Mouse (Mus musculus) left cerebral cortex, adult 8-10 months (tissue): ENCODE data around the gene Steap2. TPM values are rescaled to one million over a fixed set of nuclear protein-coding genes. Genes with fewer than 3 reads are reported as not detected.
"Not testable (repeated sequence)": the region's sequence is repeated elsewhere in the genome, so short reads cannot be mapped to it uniquely, and the experiment has no call there.

ENCODE experiments used
- DNase-seq, 2 experiments: peaks; one replicate each; pipeline ENCODE4 v3.0.0; 2022; ENCODE audit warnings: low spot score in 2 of 2
- total RNA-seq, 4 experiments: library from RNA; stranded (reverse); gene quantifications; 2 replicates each; pipeline ENCODE4 v1.2.4; 2022

Gene Steap2
- 10 to 100 TPM; 10.2 to 13.3 (median 11.0) TPM for total RNA-seq

GRCm38 (mm10) chr5:5693956-5694653 lies at the start of gene Steap2:
Gene Steap2, minus strand, starts transcription at chr5:5694578.
- peak; percentile 10 to 19 for DNase-seq

- DNase-seq = no peak
Measured at GRCm38 (mm10) chr5:5734445-5734844, 40.1 kb upstream of the Steap2 start.

- no peak for DNase-seq
Measured at GRCm38 (mm10) chr5:5732858-5733257, 38.5 kb upstream of the Steap2 start.

GRCm38 (mm10) chr5:5732208-5732607 lies 37.8 kb upstream of the Steap2 start:
- DNase-seq = no peak

DNA sequence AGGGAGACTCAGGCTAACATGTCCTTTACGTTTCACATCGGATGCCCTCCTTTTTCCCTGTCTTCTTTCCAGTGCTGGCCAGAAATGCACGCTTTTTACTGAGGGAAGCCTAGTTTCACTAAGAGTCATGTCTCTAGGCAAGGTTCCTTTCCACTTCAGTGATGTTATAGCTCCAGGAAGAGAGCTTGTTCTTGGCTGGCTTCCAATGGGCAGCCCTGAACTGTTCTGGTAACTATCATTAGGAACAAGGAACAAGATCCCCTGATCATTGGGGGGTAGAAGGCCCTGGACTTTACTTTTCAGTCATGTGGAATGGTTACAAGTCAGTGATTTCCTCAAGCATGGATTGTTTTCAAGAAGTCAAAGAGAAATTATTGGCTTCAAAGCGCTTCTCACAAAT lies 35.5 kb upstream of the Steap2 start:
- DNase-seq = no peak

GRCm38 (mm10) chr5:5722217-5722616 lies 27.8 kb upstream of the Steap2 start:
- DNase-seq = no peak

DNA sequence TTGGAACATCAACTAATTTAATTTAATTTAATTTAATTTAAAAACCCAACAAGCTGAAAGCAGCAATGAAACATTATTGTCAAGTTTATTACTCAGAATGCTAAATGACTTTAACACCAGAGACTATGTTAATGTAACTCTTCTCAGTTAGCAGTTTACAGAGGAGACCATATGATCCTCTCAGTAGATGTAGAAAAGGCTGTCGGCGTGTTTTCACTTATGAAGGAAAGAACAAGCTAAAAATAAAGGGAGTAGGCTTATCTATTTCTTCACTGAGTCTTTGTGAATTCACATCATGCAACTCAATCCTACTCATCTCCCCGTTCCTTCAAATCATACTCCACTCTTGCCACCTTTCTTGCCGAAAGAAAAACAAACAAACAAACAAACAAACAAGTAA lies 16.7 kb upstream of the Steap2 start:
- no peak for DNase-seq

- no peak for DNase-seq
Measured at GRCm38 (mm10) chr5:5707341-5708278, 13.2 kb upstream of the Steap2 start.

GRCm38 (mm10) chr5:5705019-5705418 lies 10.6 kb upstream of the Steap2 start:
- DNase-seq = no peak

DNA sequence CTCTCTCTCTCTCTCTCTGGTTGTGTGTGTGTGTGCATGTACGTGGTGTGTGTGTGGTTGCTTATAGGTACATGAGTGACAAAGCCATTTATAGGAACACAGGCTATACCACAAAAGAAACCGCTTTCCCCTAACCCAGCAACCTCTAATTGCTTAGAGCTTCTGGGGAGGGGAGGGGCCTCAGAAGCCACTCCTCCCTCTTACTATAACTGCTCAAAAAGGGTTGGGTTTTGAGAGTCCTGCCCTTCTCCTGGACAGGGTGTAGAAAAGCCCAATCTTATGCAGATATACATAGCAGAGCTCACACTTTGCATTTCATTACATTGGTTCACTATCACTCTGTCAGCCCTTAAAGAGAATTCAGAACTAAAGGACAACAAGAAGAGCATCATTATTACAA lies 6.0 kb upstream of the Steap2 start:
- no peak for DNase-seq

DNA sequence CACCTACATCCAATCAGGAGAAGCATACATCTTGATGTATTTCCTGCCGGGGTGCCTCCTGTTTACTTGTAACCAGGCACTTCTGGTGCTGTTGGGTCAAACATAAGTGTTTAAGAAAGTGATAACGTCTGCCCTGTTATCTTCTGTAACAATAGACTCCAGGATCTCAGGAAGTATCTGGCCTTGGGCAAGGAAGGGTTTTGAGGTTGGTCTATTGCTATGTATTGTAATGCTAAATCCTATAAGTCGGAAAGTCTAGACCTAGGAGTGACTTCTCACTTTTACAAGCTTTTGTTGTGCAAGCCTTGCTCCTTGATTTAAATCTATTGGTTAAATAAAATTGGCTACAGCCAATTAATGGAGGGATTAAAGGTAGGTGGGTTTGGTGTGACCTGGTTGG lies 4.5 kb upstream of the Steap2 start:
- DNase-seq = no peak

GRCm38 (mm10) chr5:5695401-5695942 lies 1.1 kb upstream of the Steap2 start:
- DNase-seq = no peak

- no peak for DNase-seq
Measured at GRCm38 (mm10) chr5:5693541-5693955, 830 bp downstream of the Steap2 start.

GRCm38 (mm10) chr5:5692167-5692738 lies 2.1 kb downstream of the Steap2 start:
- no peak for DNase-seq

GRCm38 (mm10) chr5:5688945-5689540 lies 5.3 kb downstream of the Steap2 start:
- no peak for DNase-seq

DNA sequence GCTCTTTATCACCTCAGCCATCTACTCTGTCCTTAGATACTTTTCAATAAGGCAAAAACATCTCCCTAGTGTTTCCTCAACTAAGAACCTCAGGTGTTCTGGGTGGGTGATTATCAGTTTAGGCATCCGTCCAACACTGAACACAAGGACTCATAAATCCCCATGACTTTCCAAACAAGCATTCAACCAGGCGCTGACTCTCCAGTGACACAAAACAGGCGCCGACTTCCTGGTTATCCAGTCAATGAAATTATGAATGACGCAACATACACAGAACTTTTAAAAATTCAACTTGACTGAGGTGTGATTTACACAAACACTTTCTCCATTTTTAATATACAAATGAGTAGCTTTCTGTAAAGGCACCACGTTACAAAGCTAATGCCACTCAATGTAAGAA lies 6.2 kb downstream of the Steap2 start:
- DNase-seq = no peak

DNA sequence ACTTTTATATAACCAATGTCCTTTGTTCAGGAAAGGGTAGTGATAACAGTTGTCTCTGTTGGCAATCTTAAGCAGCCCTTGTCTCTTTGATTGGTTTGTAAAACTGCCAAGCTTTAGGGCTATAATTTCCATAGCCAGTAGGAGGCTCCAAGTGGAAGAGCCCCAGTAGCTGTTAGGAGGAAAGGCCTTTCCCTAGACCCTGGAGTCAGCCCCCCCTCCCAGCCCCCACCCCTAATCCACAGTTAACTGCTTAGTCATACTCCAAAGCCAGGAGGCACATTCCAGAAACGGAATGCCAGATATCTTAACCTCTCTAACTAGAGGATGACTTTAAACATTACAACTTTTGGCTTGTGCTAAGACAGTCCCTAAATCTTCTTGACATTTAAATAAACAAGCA lies 7.4 kb downstream of the Steap2 start:
- no peak for DNase-seq

GRCm38 (mm10) chr5:5684946-5685345 lies 9.4 kb downstream of the Steap2 start:
- not testable (repeated sequence) for DNase-seq

DNA sequence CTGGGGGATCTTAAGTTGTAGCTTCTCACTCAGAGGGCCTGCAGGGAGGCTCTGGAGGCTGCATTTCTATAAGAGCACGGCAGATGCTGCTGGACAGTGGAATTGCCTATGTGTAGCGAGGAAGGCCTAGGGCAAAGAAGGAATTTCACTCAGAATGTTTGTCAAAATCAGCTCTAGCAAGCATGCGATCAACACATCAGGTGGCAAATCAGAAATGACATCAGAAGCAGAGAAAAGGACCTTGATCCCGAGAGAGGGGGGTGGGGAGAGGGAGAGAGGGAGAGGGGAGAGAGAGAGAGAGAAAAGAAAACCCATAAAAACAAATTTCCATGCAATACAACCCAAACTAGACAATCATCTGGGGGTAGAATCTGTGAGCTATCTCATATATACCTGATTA lies 11.1 kb downstream of the Steap2 start:
- DNase-seq = no peak

DNA sequence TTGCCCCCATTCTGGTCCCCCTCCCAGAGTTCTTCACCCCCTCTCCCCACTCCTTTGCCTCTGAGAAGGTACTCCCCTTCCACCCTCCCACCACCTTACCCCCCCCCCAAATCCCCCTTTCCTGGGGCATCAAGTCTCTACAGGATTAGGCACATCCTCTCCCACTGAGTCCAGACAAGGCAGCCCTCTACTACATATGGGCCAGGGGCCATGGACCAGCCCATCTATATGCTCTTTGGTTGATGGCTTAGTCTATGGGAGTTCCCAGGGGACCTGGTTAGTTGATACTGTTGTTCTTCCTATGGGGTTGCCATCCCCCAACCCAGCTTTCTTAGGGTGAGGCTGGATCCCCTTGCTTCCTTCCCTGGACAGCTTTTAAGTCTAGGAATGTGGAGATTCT lies 14.9 kb downstream of the Steap2 start:
- no peak for DNase-seq

GRCm38 (mm10) chr5:5676082-5676481 lies 18.3 kb downstream of the Steap2 start:
- DNase-seq = no peak

GRCm38 (mm10) chr5:5668920-5669319 lies 25.5 kb downstream of the Steap2 start:
- DNase-seq = no peak
